Mouse (Mus musculus) midbrain, embryonic 16.5 days (tissue): ENCODE data around the gene Nudt16l1. TPM values are rescaled to one million over a fixed set of nuclear protein-coding genes. Genes with fewer than 3 reads are reported as not detected.

ENCODE experiments used
- ATAC-seq: fragments of 200-750 bp; cut with Nextera tagmentation; 2 replicates; pipeline ENCODE4 v1.8.0; 2017; ENCODE audit warnings: moderate TSS enrichment
- H3K27ac ChIP-seq: fragments of 300-500 bp; sonication (generic); 2 replicates; pipeline ENCODE4 v1.5.1; 2014; ENCODE audit warnings: mild to moderate bottlenecking, low read length, mixed read lengths
- H3K27me3 ChIP-seq: fragments of 300-500 bp; sonication (generic); 2 replicates; pipeline ENCODE4 v1.6.1; 2014; ENCODE audit warnings: low read depth, low read length, mixed read lengths; ENCODE audit not compliant: control insufficient read depth, insufficient read depth
- H3K36me3 ChIP-seq: fragments of 300-500 bp; sonication (generic); 2 replicates; pipeline ENCODE4 v1.6.1; 2014; ENCODE audit warnings: mild to moderate bottlenecking, low read length, moderate library complexity, mixed read lengths; ENCODE audit not compliant: control insufficient read depth, insufficient read depth
- H3K4me1 ChIP-seq: fragments of 300-500 bp; sonication (generic); 2 replicates; pipeline ENCODE4 v1.6.1; 2014; ENCODE audit warnings: mild to moderate bottlenecking, low read length, mixed read lengths; ENCODE audit not compliant: control insufficient read depth, insufficient read depth
- H3K4me2 ChIP-seq: fragments of 300-500 bp; sonication (generic); 2 replicates; pipeline ENCODE4 v1.6.1; 2014; ENCODE audit warnings: mild to moderate bottlenecking, low read length, mixed read lengths
- H3K4me3 ChIP-seq: fragments of 300-500 bp; sonication (generic); 2 replicates; pipeline ENCODE4 v1.5.1; 2014; ENCODE audit warnings: low read depth, mild to moderate bottlenecking, low read length, moderate library complexity, mixed read lengths
- H3K9ac ChIP-seq: fragments of 300-500 bp; sonication (generic); 2 replicates; pipeline ENCODE4 v1.6.1; 2014; ENCODE audit warnings: low read depth, low read length, mixed read lengths
- H3K9me3 ChIP-seq: fragments of 300-500 bp; sonication (generic); replicated peaks from 2 replicates; pipeline ENCODE4 v1.6.1; 2014; ENCODE audit warnings: mild to moderate bottlenecking, low read length, mixed read lengths; ENCODE audit not compliant: control insufficient read depth, poor library complexity, severe bottlenecking
- WGBS: fragments of 180-500 bp; shearing (Covaris S2); extraction: QIAGEN DNeasy Blood & Tissue Kit; methylation state at CpG from one replicate; pipeline ENCODE4 v1.1.7; 2014; 5-methylcytosine and 5-hydroxymethylcytosine counted together
- polyA plus RNA-seq: library from polyadenylated mRNA; unstranded; fragments of >200 nt; fragmentation: Nextera tagmentation; extraction: Ambion mirVana; gene quantifications from 2 replicates; pipeline ENCODE4 v1.2.1, GENCODE M21; 2015

Gene Nudt16l1
- polyA plus RNA-seq, 1 experiment from 2014 or later, result 119 TPM

- Histone ChIP-seq H3K36me3 (peaks cover 28% of the 10 kb centered on the region), H3K4me1 (no peaks in the 10 kb centered on the region), H3K9ac (no peak overlapping the region), H3K27ac (no peak overlapping the region), H3K4me3 (no peak overlapping the region), H3K4me2 (no peak overlapping the region), H3K9me3 (no peaks in the 10 kb centered on the region), H3K27me3 (no peaks in the 10 kb centered on the region)
- ATAC-seq, result no peak
- 95% methylated on average over 8 of the region's 8 CpGs for WGBS
These were observed 27.8 kb upstream of the Nudt16l1 start for GRCm38 (mm10) chr16:4910758-4911157.

- Histone ChIP-seq H3K27ac (no peak overlapping the region), H3K4me3 (no peak overlapping the region), H3K9me3 (no peaks in the 10 kb centered on the region), H3K4me1 (no peaks in the 10 kb centered on the region), H3K4me2 (no peak overlapping the region), H3K27me3 (no peaks in the 10 kb centered on the region), H3K36me3 (peaks cover 41% of the 10 kb centered on the region), H3K9ac (no peak overlapping the region)
- WGBS, result 75% methylated on average over 10 of the region's 10 CpGs
- ATAC-seq, result no peak
These were observed 26.4 kb upstream of the Nudt16l1 start for GRCm38 (mm10) chr16:4912074-4912648.

DNA sequence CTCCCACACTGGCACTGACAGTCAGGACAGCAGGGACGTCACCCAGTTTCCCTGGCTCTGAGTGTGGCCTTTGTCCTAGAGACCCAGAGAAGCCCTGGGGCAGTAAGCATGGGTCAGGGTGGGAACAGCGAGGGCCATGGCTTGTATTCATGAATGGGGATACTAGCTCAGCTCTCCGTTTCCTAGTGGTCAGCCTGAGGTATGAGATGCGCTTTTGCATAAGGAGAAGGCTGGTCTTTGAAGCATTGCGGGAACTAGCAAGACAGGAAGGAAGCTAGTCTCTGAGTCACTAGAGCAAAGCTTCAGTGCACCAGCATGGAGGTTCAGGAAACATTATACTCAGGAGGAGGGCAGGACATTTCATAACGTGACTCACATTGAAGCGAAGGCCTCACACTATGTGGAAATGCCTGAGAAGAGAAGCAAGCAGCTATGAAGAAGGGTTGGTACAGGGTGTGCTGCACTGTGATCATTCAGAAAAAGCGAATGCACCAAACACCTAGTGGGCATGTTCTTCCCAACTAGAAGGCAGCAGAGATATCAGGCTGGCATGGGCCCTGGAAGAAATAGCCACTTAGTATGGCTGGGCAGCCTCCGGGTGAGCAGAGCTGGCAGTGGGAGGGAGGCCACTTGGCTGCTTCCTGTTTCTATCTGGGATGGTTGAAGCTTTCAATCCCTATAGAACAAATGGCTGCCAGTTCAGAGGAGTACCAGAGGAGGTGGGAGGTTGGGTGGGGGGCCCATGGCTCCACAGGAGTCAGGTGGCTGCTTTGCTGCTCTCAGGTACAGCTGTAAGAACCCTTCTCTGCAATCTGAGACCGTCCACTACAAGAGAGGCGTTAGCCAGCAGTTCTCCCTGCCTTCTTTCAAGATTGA, 25.4 kb upstream of the Nudt16l1 start:
- no peaks in the 10 kb centered on the region for H3K4me1 ChIP-seq
- H3K9me3 ChIP-seq, result no peaks in the 10 kb centered on the region
- no peak overlapping the region for H3K9ac ChIP-seq
- H3K4me3 ChIP-seq, result no peak overlapping the region
- H3K27ac ChIP-seq, result peak overlapping the region; percentile 40
- ATAC-seq, result peak; percentile 32; the same call in 1 of the 2 replicates
- 80% methylated on average over 11 of the region's 11 CpGs for WGBS
- H3K4me2 ChIP-seq, result no peak overlapping the region
- no peaks in the 10 kb centered on the region for H3K27me3 ChIP-seq
- H3K36me3 ChIP-seq, result peaks cover 42% of the 10 kb centered on the region

GRCm38 (mm10) chr16:4913783-4914735, 24.5 kb upstream of the Nudt16l1 start:
- H3K36me3 ChIP-seq, result peaks cover 42% of the 10 kb centered on the region
- 33% methylated on average over 12 of the region's 12 CpGs for WGBS
- H3K9me3 ChIP-seq, result no peaks in the 10 kb centered on the region
- no peak overlapping the region for H3K4me3 ChIP-seq
- ATAC-seq, result peak; percentile 55; the same call in 1 of the 2 replicates
- no peaks in the 10 kb centered on the region for H3K27me3 ChIP-seq
- no peaks in the 10 kb centered on the region for H3K4me1 ChIP-seq
- H3K27ac ChIP-seq, result no peak overlapping the region; the same call in 1 of the 2 replicates
- H3K4me2 ChIP-seq, result no peak overlapping the region
- no peak overlapping the region for H3K9ac ChIP-seq

- Histone ChIP-seq H3K9ac (no peak overlapping the region), H3K36me3 (peaks cover 31% of the 10 kb centered on the region), H3K4me1 (no peaks in the 10 kb centered on the region), H3K27ac (no peak overlapping the region), H3K27me3 (no peaks in the 10 kb centered on the region), H3K9me3 (no peaks in the 10 kb centered on the region), H3K4me3 (no peak overlapping the region), H3K4me2 (no peak overlapping the region)
- WGBS, result 89% methylated on average over 3 of the region's 3 CpGs
- no peak for ATAC-seq
These were observed 22.6 kb upstream of the Nudt16l1 start for GRCm38 (mm10) chr16:4915931-4916330.

DNA sequence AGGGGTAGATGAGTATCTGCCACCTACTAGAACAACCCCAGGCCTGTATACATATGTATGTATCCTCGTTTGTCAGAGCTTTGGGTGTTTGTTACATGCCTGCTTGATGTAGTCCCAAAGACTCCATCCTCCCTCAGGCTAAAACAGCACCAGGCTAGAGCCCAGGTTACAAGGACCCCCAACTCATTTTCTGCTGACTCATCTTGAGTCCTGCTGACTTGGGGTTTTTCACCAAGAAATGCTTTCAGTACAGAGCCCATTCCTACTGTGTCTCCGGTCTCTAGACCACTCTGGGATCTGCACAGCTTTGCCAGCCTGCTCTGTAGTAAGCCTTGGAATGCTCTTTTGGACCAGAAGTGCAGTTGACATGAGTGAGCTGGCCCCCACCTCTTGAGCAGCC, 22.0 kb upstream of the Nudt16l1 start:
- Histone ChIP-seq H3K4me1 (no peaks in the 10 kb centered on the region), H3K4me2 (no peak overlapping the region), H3K27ac (no peak overlapping the region), H3K4me3 (no peak overlapping the region), H3K27me3 (no peaks in the 10 kb centered on the region), H3K36me3 (peaks cover 25% of the 10 kb centered on the region), H3K9me3 (no peaks in the 10 kb centered on the region), H3K9ac (no peak overlapping the region)
- 87% methylated on average over 2 of the region's 2 CpGs for WGBS
- ATAC-seq, result no peak

GRCm38 (mm10) chr16:4920556-4920955, 18.0 kb upstream of the Nudt16l1 start:
- H3K4me2 ChIP-seq, result no peak overlapping the region
- ATAC-seq, result no peak
- no peaks in the 10 kb centered on the region for H3K4me1 ChIP-seq
- no peaks in the 10 kb centered on the region for H3K27me3 ChIP-seq
- no peak overlapping the region for H3K4me3 ChIP-seq
- H3K27ac ChIP-seq, result no peak overlapping the region
- WGBS, result 90% methylated on average over 4 of the region's 4 CpGs
- H3K9me3 ChIP-seq, result no peaks in the 10 kb centered on the region
- H3K36me3 ChIP-seq, result peaks cover 35% of the 10 kb centered on the region
- no peak overlapping the region for H3K9ac ChIP-seq

DNA sequence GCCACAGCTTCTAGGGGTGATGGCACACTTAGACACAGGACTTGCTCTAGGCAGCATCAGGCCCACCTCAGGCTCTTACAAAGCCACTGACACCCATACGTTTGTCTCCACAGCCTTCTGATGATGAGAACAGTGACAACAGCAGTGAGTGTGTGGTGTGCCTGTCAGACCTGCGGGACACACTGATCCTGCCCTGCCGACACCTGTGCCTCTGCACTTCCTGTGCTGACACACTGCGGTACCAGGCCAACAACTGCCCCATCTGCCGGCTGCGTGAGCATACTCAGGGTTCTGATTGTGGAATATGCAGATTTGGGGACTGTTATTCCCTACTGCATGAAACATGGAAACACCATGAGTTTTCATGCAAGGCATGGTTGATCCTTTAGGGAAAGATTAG, 16.1 kb upstream of the Nudt16l1 start:
- H3K9ac ChIP-seq, result no peak overlapping the region
- H3K4me3 ChIP-seq, result no peak overlapping the region
- no peaks in the 10 kb centered on the region for H3K4me1 ChIP-seq
- ATAC-seq, result no peak
- H3K27ac ChIP-seq, result no peak overlapping the region
- peaks cover 36% of the 10 kb centered on the region for H3K36me3 ChIP-seq
- H3K4me2 ChIP-seq, result no peak overlapping the region
- H3K9me3 ChIP-seq, result no peaks in the 10 kb centered on the region
- H3K27me3 ChIP-seq, result no peaks in the 10 kb centered on the region
- 93% methylated on average over 6 of the region's 6 CpGs for WGBS
